Mouse (Mus musculus) heart, postnatal 0 days (tissue): ENCODE measurements around the gene Kcne1l. TPM values are rescaled to one million over a fixed set of nuclear protein-coding genes. Genes with fewer than 3 reads are reported as not detected.

ENCODE experiments used
- ATAC-seq: fragments of 200-750 bp; cut with Nextera tagmentation; 2 replicates; pipeline ENCODE4 v1.8.0; 2017; ENCODE audit warnings: low read depth, moderate number of reproducible peaks, moderate library complexity; ENCODE audit not compliant: insufficient read depth
- DNase-seq: peaks from one replicate; pipeline ENCODE4 v3.0.0-alpha.2; 2016; ENCODE audit warnings: low spot score
- H3K27ac ChIP-seq: fragments of 300-500 bp; sonication (generic); 2 replicates; pipeline ENCODE4 v1.5.1; 2014; ENCODE audit warnings: low read depth, mild to moderate bottlenecking
- H3K27me3 ChIP-seq: fragments of 300-500 bp; sonication (generic); 2 replicates; pipeline ENCODE4 v1.6.1; 2014; ENCODE audit warnings: low read length, mixed read lengths; ENCODE audit not compliant: control insufficient read depth, insufficient read depth
- H3K36me3 ChIP-seq: fragments of 300-500 bp; sonication (generic); replicated peaks from 2 replicates; pipeline ENCODE4 v1.6.1; 2014; ENCODE audit warnings: low read length, mixed read lengths; ENCODE audit not compliant: control insufficient read depth, insufficient read depth
- H3K4me1 ChIP-seq: fragments of 300-500 bp; sonication (generic); 2 replicates; pipeline ENCODE4 v1.6.1; 2014; ENCODE audit warnings: antibody characterized with exemption; ENCODE audit not compliant: control insufficient read depth, insufficient read depth
- H3K4me2 ChIP-seq: fragments of 300-500 bp; sonication (generic); 2 replicates; pipeline ENCODE4 v1.6.1; 2014; ENCODE audit warnings: low read depth, mild to moderate bottlenecking, low read length, moderate library complexity
- H3K4me3 ChIP-seq: fragments of 300-500 bp; sonication (generic); 2 replicates; pipeline ENCODE4 v1.5.1; 2014; ENCODE audit warnings: low read depth, low read length
- H3K9ac ChIP-seq: fragments of 300-500 bp; sonication (generic); replicated peaks from 2 replicates; pipeline ENCODE4 v1.6.1; 2014; ENCODE audit warnings: low read depth, low read length, mixed read lengths
- H3K9me3 ChIP-seq: fragments of 300-500 bp; sonication (generic); replicated peaks from 2 replicates; pipeline ENCODE4 v1.6.1; 2016; ENCODE audit warnings: low read length; ENCODE audit not compliant: control insufficient read depth
- CTCF ChIP-seq: IDR thresholded peaks from 2 replicates; pipeline ENCODE4 v1.5.1; 2016; ENCODE audit warnings: antibody characterized with exemption, control low read depth, low read depth
- EP300 ChIP-seq: IDR thresholded peaks from 2 replicates; pipeline ENCODE4 v1.6.1; 2016; ENCODE audit warnings: antibody characterized with exemption, low read depth
- WGBS: fragments of 180-500 bp; shearing (Covaris S2); extraction: QIAGEN DNeasy Blood & Tissue Kit; methylation state at CpG from one replicate; pipeline ENCODE4 v1.1.7; 2014; 5-methylcytosine and 5-hydroxymethylcytosine counted together
- polyA plus RNA-seq: library from polyadenylated mRNA; unstranded; fragments of >200 nt; fragmentation: Nextera tagmentation; extraction: Ambion mirVana; gene quantifications from 2 replicates; pipeline ENCODE4 v1.2.1, GENCODE M21; 2015
- total RNA-seq: library from RNA; depleted of rRNA; stranded (reverse); fragments of >200 nt; gene quantifications from 2 replicates; pipeline ENCODE4 v1.2.3, GENCODE M21; 2014; ENCODE audit warnings: low replicate concordance; rRNA removed

The Kcne1l gene
- total RNA-seq (2.8 and 6.5 TPM in 2 replicates), polyA plus RNA-seq (6.2 and 7.1 TPM in 2 replicates)

DNA sequence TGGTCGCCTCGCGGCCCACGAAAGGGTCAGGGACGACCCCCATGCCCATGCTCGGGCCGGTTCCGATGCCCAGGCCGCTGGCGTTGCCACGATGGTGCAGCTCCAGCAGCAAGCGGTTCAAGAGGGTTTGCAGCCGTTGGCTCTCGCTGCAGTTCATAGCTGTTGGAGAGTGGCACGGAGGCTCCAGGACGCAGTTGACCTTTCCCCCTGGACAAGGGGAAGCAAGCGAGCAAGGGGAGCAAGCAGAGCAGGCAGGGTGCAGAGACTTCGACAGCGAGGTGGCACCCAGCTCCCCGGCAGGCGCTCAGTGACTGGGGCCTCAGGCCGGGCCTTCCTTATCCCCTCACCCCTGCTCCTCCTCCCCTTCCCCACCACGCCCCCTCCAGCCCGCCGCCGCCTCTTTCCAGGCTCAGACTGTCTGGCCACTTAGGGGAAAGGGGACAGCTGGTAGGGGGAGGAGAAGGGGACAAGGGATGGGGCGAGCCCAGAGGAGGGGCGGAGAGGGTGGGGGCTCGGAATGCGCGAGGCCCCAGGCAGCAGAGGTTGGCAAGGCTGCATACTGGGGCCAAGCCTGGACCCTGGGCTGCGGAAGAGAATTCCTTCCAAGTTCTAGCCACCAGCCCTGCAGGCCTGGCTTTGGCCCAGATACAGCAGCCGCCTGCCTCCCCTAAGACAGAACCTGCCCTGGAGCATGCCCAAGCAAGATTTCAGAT lies at the start of gene Kcne1l:
Gene Kcne1l (minus strand): TSS at position 426 of the 713 bp plus-strand sequence.
- H3K4me3 ChIP-seq, result peak within 1 kb of the TSS; percentile 32
- DNase-seq, result no peak
- H3K27ac ChIP-seq, result no peak within 1 kb of the TSS
- no peak; the same call in 1 of the 2 replicates for ATAC-seq
- TF ChIP-seq CTCF, result no peak
- no peak for TF ChIP-seq EP300
- WGBS, result 15% methylated on average over 23 of the region's 33 CpGs
- H3K9ac ChIP-seq, result peak within 1 kb of the TSS; percentile 15; the same call in 1 of the 2 replicates
- peak within 1 kb of the TSS; percentile 58 for H3K4me2 ChIP-seq
- no peaks in the 10 kb centered on the region for H3K36me3 ChIP-seq
- H3K27me3 ChIP-seq, result peaks cover 8% of the 10 kb centered on the region; the same call in 1 of the 2 replicates
- no peaks in the 10 kb centered on the region for H3K9me3 ChIP-seq
- H3K4me1 ChIP-seq, result no peaks in the 10 kb centered on the region

DNA sequence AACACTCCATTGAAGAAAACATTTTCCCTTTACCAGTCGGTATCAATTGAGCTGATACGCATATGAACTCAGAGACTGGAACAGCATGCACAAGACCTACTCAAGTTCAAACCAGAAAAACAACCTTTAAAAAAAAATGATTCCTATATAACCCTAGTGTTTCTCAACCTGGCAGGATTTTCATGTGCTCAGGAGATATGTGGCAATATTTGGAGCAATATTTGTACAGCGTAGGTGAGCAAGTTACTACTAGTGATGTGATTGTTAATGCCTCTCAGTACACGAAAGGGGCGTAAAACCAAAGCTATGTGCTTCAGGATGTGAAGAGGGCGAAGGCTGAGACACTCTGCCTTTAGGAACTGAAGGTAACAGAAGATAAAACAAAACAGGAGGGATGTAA lies 30.1 kb upstream of the Kcne1l start:
- H3K27me3 ChIP-seq, result no peaks in the 10 kb centered on the region
- no peak overlapping the region for H3K4me3 ChIP-seq
- no peaks in the 10 kb centered on the region for H3K9me3 ChIP-seq
- TF ChIP-seq CTCF (no peak), EP300 (no peak)
- H3K27ac ChIP-seq, result no peak overlapping the region
- H3K4me2 ChIP-seq, result no peak overlapping the region
- 0 out of 2 replicates have a peak, but pooled peaks cover 13% of the 10 kb centered on the region for H3K36me3 ChIP-seq
- ATAC-seq (no peak), DNase-seq (no peak)
- H3K4me1 ChIP-seq, result no peaks in the 10 kb centered on the region
- no peak overlapping the region for H3K9ac ChIP-seq
- 87% methylated on average over 6 of the region's 6 CpGs for WGBS

DNA sequence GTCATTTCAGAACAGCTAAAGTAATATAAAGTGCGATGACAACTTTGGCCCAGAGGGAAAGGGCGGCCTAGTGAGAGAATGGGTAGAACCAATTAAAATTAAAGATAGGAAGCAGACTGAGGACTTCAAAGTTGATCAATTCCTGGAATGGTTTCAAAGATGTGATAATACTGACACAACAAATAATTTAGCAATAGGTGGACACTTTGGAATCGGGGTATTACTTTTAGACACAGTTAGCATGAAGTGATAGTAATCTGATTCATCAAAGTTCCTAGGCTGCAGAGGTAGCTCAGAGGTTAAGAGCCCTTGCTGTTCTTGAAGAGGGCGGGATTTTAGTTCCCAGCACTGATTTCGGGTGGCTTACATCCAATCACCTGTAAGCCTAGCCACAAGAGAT lies 29.4 kb upstream of the Kcne1l start:
- Histone ChIP-seq H3K27ac (no peak overlapping the region), H3K4me3 (no peak overlapping the region), H3K27me3 (no peaks in the 10 kb centered on the region), H3K4me1 (no peaks in the 10 kb centered on the region), H3K36me3 (0 out of 2 replicates have a peak, but pooled peaks cover 13% of the 10 kb centered on the region), H3K9me3 (no peaks in the 10 kb centered on the region), H3K9ac (no peak overlapping the region), H3K4me2 (no peak overlapping the region)
- DNase-seq, result no peak
- TF ChIP-seq CTCF (no peak), EP300 (no peak)
- WGBS, result 81% methylated on average over 5 of the region's 5 CpGs
- no peak for ATAC-seq

DNA sequence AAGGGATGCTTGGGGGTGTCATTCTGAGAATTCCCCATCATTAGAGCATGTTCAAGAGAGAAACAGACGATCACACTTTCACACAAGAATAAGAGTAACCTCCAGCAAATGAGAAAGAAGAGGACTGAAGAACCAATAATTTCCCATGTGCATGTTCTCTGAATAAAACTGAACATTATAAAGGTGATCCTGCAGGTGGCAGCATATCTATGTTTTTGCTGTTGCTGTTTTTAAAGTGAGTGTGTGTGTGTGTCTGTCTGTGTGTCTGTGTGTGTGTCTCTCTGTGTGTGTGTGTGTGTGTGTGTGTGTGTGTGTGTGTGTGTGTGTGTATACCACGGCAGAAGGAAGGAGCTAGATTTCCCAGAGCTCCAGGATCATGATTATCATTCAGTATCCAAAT lies 19.7 kb upstream of the Kcne1l start:
- H3K9me3 ChIP-seq, result no peaks in the 10 kb centered on the region
- no peaks in the 10 kb centered on the region; the same call in 1 of the 2 replicates for H3K36me3 ChIP-seq
- no peak for DNase-seq
- H3K9ac ChIP-seq, result no peak overlapping the region
- H3K4me1 ChIP-seq, result no peaks in the 10 kb centered on the region
- H3K27me3 ChIP-seq, result no peaks in the 10 kb centered on the region
- ATAC-seq, result no peak
- H3K4me3 ChIP-seq, result no peak overlapping the region
- 66% methylated on average over 2 of the region's 2 CpGs for WGBS
- TF ChIP-seq CTCF (peak; percentile 43), EP300 (no peak)
- no peak overlapping the region for H3K27ac ChIP-seq
- H3K4me2 ChIP-seq, result no peak overlapping the region

DNA sequence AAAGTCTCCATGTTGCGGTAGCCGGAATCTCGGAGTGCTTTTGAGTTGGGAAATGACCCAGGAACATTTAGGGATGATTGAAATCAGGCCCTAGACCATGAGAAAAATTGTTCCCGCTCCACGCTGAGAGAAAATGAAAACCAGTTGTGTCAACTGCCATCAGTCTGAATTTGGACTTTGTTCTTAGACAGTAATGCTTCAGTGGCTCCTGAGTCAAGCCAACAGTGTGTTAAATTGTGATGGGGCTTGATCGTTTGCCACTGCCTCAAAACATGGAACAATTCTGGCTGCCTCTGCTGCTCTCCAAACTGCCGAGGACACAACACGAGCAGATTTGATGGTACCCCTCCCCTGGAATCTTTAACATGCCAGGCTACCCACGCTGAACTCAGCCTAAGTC lies 10.0 kb upstream of the Kcne1l start:
- H3K4me3 ChIP-seq, result no peak overlapping the region
- 73% methylated on average over 9 of the region's 9 CpGs for WGBS
- no peak overlapping the region for H3K4me2 ChIP-seq
- no peaks in the 10 kb centered on the region for H3K4me1 ChIP-seq
- ATAC-seq, result no peak
- H3K27me3 ChIP-seq, result no peaks in the 10 kb centered on the region
- no peak for TF ChIP-seq EP300
- TF ChIP-seq CTCF, result no peak
- H3K9ac ChIP-seq, result no peak overlapping the region
- no peak for DNase-seq
- H3K9me3 ChIP-seq, result no peaks in the 10 kb centered on the region
- no peak overlapping the region for H3K27ac ChIP-seq
- H3K36me3 ChIP-seq, result no peaks in the 10 kb centered on the region
